In the genomic region with DNA sequence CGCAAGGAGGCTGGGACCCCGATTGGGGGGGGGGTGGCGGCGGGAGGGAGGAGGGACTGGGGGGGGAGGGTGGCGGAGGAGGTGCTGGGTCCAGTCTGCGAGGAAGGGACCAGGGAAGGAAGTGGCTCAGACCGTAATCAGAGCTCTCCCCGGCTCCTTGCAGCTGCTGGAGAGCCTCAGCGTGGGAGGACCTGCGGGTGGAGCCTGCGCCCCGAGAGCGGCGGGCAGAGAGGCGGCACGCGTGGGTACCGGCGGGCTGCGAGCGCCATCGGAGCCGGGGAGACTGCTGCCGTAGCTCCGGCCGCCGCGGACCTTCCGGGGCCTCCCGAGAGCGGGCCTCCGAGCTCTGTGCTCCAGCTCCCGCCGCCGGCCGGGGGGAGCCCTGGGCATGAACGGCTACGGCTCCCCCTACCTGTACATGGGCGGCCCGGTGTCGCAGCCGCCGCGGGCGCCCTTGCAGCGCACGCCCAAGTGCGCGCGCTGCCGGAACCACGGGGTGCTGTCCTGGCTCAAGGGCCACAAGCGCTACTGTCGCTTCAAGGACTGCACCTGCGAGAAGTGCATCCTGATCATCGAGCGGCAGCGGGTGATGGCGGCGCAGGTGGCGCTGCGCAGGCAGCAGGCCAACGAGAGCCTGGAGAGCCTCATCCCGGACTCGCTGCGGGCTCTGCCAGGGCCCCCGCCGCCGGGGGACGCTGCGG, we compare ENCODE assay signal across 10 mouse cellular contexts. TPM values are rescaled to one million over a fixed set of nuclear protein-coding genes. Genes with fewer than 3 reads are reported as not detected.
DNase-seq lines count a peak whose midpoint lies in the region; ATAC-seq and TF ChIP-seq lines count a peak whose summit lies in the region.
"Had no signal": no experiment of that assay in that cellular context is flagged by ENCODE, and none has a peak within 500 bp of the region (broad histone marks: within the 10 kb centered on the region; RNA-seq: fewer than 3 reads in every experiment).

No protein-coding gene starts in this region.

- H3K9me3 ChIP-seq in forebrain, embryonic 10.5 days = no peaks in the 10 kb centered on the region
- no peaks in the 10 kb centered on the region for H3K9me3 ChIP-seq in neural tube, embryonic 15.5 days (replicated peaks)

- H3K4me1 ChIP-seq in forebrain, embryonic 10.5 days = peaks cover 97% of the 10 kb centered on the region
- H3K4me1 ChIP-seq in neural tube, embryonic 15.5 days = peaks cover 22% of the 10 kb centered on the region

- WGBS in forebrain, embryonic 10.5 days = under 1% methylated on average over 68 of the region's 71 CpGs
- under 1% methylated on average over 57 of the region's 71 CpGs for WGBS in neural tube, embryonic 15.5 days

- TF ChIP-seq CTCF in gastrocnemius, adult 2 months (IDR thresholded peaks at IDR 0.05) = no peak

- H3K4me3 ChIP-seq in gastrocnemius, adult 2 months = peak overlapping the region; percentile 69
- peak overlapping the region; percentile 72 for H3K4me3 ChIP-seq in forebrain, embryonic 10.5 days
- H3K4me3 ChIP-seq in neural tube, embryonic 15.5 days (replicated peaks) = peak overlapping the region; percentile 28

- H3K4me2 ChIP-seq in neural tube, embryonic 15.5 days = peak overlapping the region; percentile 49

- H3K27me3 ChIP-seq in forebrain, embryonic 10.5 days (ENCODE audit: poor library complexity, severe bottlenecking) = peaks cover 100% of the 10 kb centered on the region
- H3K27me3 ChIP-seq in neural tube, embryonic 15.5 days (replicated peaks) = peaks cover 91% of the 10 kb centered on the region

- ATAC-seq in neural tube, embryonic 15.5 days (ENCODE audit: low FRiP score) = 0 out of 2 replicates have a peak, but pooled peaks have one; percentile 39
- ATAC-seq in erythroblast, adult 5-6 weeks (replicated peaks; ENCODE audit: low FRiP score, poor library complexity, severe bottlenecking) = no peak
- ATAC-seq: Patski had no signal

- no peaks in the 10 kb centered on the region for H3K36me3 ChIP-seq in forebrain, embryonic 10.5 days (replicated peaks)
- no peaks in the 10 kb centered on the region for H3K36me3 ChIP-seq in neural tube, embryonic 15.5 days

- H3K9ac ChIP-seq in neural tube, embryonic 15.5 days (replicated peaks) = no peak overlapping the region

- peak; percentile 37 for DNase-seq in gastrocnemius, adult 2 months
- no peak for DNase-seq in gastrocnemius, postnatal 36 days
- peak; percentile 6 for DNase-seq in CD4-positive helper T cell, adult 2 months (ENCODE audit: low read depth, low spot score)
- DNase-seq in forebrain, embryonic 10.5 days (ENCODE audit: extremely low spot score, low spot score) = peak; percentile 61
- DNase-seq in kidney, postnatal 4 days = peak; percentile 32 to 52
- no peak for DNase-seq in urinary bladder, postnatal 10 days (ENCODE audit: low spot score)

- no peak overlapping the region for H3K27ac ChIP-seq in gastrocnemius, adult 2 months
- H3K27ac ChIP-seq in forebrain, embryonic 10.5 days = peak overlapping the region; percentile 96
- H3K27ac ChIP-seq in neural tube, embryonic 15.5 days (replicated peaks) = no peak overlapping the region

- intact Hi-C loops in gastrocnemius, adult 2 months (cut with DNase I) = no loop called here
- intact Hi-C loops in gastrocnemius, postnatal 36 days (cut with DNase I) = no loop called here

RNA-seq across cellular contexts. Expression of a gene that starts 0.5 kb away (rescaled TPM):
- not detected for total RNA-seq in gastrocnemius, adult 2 months (2021)
- not detected for total RNA-seq in gastrocnemius, postnatal 36 days (2021)
- 11.0 and 13.4 TPM in 2 replicates for polyA plus RNA-seq in forebrain, embryonic 10.5 days (2016; fragmentation: Nextera tagmentation; extraction: Ambion mirVana)
- 1.8 and 1.9 TPM in 2 replicates for polyA plus RNA-seq in neural tube, embryonic 15.5 days (2015; fragmentation: Nextera tagmentation; extraction: Ambion mirVana)
- not detected in 2 replicates for total RNA-seq in erythroblast, adult 5-6 weeks (2015; ENCODE audit: low replicate concordance)
- not detected in 2 replicates for total RNA-seq in erythroblast, adult 5-6 weeks (2017; ENCODE audit: low replicate concordance)
- total RNA-seq: hematopoietic stem cell, adult 5-6 weeks had no signal
- polyA plus RNA-seq: Patski had no signal

Comparison
In these comparisons a context has a peak if more than half of its experiments do, and no peak if none do; other contexts are left out.
1. DNase-seq: peak in gastrocnemius, adult 2 months (single experiment), CD4-positive helper T cell, adult 2 months (single experiment), forebrain, embryonic 10.5 days (single experiment) and kidney, postnatal 4 days (2 of 2); none in gastrocnemius, postnatal 36 days (0 of 2) and urinary bladder, postnatal 10 days (single experiment).
2. Peak in every context shown above with its lines, with median percentiles within 50 percentile points of each other: H3K4me3 ChIP-seq.